Mouse (Mus musculus) myocyte (in vitro differentiated cells): ENCODE data around the gene Pkd1.

ENCODE experiments used
- E2F4 ChIP-seq: IDR thresholded peaks from one replicate; pipeline ENCODE4 v1.6.1; 2011; ENCODE audit warnings: mild to moderate bottlenecking, control low read depth, moderate library complexity; ENCODE audit not compliant: insufficient read depth
- MAX ChIP-seq: IDR thresholded peaks from one replicate; pipeline ENCODE4 v1.6.1; 2011; ENCODE audit warnings: low read depth, mild to moderate bottlenecking, control low read depth
- MYOD1 ChIP-seq, 3 experiments: IDR thresholded peaks; one replicate each; pipeline ENCODE4 v1.6.1; 2011; ENCODE audit warnings: control low read depth in 2 of 3, low read depth in 2 of 3, mild to moderate bottlenecking in 2 of 3, moderate library complexity in 1 of 3; ENCODE audit not compliant: insufficient read length in 2 of 3, control insufficient read depth in 1 of 3
- POLR2A ChIP-seq: IDR thresholded peaks from one replicate; pipeline ENCODE4 v1.6.1; 2011; ENCODE audit warnings: low read depth, mild to moderate bottlenecking, control low read depth, moderate library complexity; ENCODE audit not compliant: insufficient read length
- SRF ChIP-seq: IDR thresholded peaks from one replicate; pipeline ENCODE4 v1.6.1; 2011; ENCODE audit warnings: low read depth; ENCODE audit not compliant: control insufficient read depth, insufficient read length
- TCF12 ChIP-seq: IDR thresholded peaks from one replicate; pipeline ENCODE4 v1.6.1; 2011; ENCODE audit warnings: mild to moderate bottlenecking, control low read depth; ENCODE audit not compliant: poor library complexity, insufficient read depth, severe bottlenecking
- USF1 ChIP-seq: IDR thresholded peaks from one replicate; pipeline ENCODE4 v1.6.1; 2011; ENCODE audit warnings: low read depth, mild to moderate bottlenecking, control low read depth, moderate library complexity

DNA sequence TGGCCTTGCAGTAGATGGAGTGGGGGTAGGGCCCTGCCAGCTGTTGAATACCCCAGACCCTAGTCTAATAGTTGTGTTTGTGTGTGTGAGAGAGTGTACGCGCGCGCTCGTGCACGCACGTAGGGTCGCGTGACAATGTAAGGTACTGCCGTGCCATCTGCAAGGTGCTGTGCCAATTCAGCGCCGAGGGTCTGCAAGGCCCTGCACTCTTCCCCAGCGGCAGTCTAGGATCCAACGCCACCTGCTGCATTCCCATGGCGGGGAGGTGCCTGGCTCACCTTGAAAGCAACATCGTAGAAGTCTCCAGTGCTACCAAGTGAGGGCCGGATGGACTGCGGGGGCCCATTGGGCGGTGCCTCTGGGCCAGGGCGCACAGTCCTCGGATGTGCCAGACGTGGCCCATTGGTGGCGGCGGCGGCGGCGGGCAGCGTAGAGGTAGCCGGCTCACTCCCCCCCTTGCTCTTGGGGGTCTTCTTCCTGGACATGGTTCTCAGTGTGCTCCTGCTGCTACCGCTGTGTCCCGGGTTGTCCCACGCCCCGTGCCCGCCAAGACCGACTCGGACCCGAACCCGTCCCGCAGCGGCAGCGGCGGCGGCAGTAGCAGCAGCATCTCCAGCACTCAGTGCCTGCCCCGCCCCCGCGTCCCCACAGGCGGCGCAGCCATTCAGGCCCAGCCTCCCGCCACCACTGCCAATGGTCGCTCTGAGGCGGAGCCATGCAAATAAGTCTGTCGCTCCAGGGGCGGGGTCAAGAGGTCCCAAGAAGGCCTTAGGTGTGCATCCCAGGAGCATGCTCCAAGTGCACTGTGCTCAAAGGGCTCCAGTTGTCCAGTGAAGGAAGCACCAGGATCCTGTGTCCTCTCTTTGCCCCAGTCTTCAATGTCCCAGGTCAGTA is 16.3 kb upstream of the Pkd1 start:
- TF ChIP-seq POLR2A (no peak), SRF (no peak), TCF12 (no peak), MAX (no peak), USF1 (no peak), E2F4 (no peak), MYOD1 (IDR thresholded peaks at IDR 0.05; ENCODE audit: control insufficient read depth in 1 of 3, insufficient read length in 2 of 3, low read depth in 2 of 3) (no peak)
